Mouse (Mus musculus): ENCODE measurements around the gene Bcl11b. TPM values are rescaled to one million over a fixed set of nuclear protein-coding genes. Genes with fewer than 3 reads are reported as not detected.

Bcl11b gene
- total RNA-seq, 1 experiment from 2014 or later: not detected

- no peak for ATAC-seq (replicated peaks; ENCODE audit: low read depth, poor library complexity, severe bottlenecking)
Observed at GRCm38 (mm10) chr12:107916008-107916407, 87.4 kb downstream of the Bcl11b start.

DNA sequence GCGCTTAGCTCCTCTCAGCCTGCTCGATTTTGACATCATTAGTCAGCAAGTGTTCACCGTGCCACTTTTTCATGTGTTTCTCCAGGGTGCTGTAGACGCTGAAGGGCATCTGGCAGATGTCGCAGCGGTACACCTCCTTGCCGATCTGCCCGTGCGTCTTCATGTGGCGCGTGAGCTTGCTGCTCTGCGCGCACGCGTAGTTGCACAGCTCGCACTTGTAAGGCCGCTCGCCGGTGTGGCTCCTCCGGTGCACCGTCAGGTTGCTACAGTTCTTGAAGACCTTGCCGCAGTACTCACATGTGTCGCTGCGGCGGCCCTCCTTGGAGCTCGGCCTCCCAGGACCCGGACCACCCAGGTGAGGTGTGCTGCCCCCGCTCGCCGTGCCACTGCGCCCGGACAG lies 88.0 kb downstream of the Bcl11b start:
- no peak for ATAC-seq (replicated peaks; ENCODE audit: low read depth, poor library complexity, severe bottlenecking)

DNA sequence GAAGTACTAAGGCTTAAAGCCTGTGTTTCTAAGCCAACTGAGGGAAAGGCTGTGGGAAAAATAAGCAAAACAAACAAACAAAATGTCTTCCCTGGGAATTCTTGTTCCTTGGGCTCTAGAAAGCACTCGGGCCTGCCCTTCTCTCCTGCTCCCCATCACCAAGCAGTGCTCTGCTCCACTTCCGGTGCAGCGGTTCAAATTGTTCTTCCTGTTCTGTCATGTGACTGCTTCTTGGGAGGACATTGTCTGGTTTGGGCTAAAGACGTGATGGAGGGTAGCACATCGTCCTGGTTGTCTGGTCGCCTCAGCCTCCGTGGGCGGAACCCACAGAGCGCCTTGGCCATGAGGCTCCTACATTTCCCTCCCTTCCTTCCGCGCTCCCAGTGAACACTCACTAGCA lies 94.6 kb downstream of the Bcl11b start:
- ATAC-seq (replicated peaks; ENCODE audit: low read depth, poor library complexity, severe bottlenecking): no peak

DNA sequence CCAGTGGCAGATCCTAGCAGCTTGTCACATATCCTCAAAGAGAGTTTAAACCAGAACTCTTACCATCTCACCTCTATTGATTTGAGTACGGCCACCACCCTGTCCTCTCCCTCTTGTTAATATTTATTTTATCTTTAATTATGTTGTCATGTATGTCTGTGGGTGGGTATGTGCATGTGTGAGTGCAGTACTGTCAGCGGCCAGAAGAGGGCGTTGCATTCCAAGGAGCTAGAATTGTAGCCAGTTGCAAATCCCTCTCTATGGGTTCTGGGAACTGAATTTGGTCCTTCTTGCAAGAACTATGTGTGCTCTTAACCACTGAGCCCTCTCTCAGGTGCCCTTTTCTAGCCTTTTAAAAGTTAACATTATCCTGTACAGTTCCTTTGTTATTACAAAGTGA lies 98.1 kb downstream of the Bcl11b start:
- no peak for ATAC-seq (replicated peaks; ENCODE audit: low read depth, poor library complexity, severe bottlenecking)

DNA sequence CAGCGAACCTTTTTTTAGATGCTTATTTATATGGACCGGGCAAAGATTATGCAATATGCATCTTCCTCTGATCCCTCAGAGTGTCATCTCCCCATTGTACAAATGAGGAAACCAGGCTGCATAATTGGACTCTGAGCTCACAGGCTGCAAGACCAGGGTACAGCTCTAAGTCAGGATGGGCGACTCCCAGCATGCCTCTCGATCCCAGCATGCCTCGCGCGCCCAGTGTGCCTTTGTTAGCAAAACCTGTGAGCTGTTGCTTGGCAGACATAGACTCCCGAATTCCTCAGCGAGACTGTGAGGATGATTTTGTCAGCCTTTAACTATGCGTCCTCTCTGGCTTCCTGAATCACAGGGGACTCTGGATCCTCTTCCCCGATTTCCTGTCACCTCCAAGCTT lies 98.9 kb downstream of the Bcl11b start:
- no peak for ATAC-seq (replicated peaks; ENCODE audit: low read depth, poor library complexity, severe bottlenecking)

- ATAC-seq (replicated peaks; ENCODE audit: low read depth, poor library complexity, severe bottlenecking): no peak
Observed at GRCm38 (mm10) chr12:107903949-107904348, 99.5 kb downstream of the Bcl11b start.

GRCm38 (mm10) chr12:107891449-107891848 lies 112.0 kb downstream of the Bcl11b start:
- ATAC-seq (replicated peaks; ENCODE audit: low read depth, poor library complexity, severe bottlenecking): no peak

DNA sequence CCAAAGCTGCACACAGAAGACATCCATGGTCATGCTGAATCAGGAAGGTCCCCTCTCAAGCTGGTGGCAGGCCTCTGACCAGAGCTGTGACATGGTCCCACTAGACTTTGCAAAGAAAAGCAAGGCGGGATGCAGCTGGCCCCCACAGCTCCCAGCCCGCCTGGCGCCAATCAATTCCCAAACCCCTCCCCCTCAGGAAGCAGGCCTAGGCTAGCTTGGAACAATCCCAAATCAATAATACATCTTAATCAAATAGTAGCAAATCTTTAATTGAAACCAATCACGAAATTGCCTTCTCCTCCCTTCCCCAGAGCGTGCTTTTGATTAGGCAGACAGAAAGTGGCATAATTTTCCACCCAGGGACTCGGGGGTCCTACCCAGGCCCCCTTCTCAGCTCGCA lies 113.1 kb downstream of the Bcl11b start:
- ATAC-seq (replicated peaks; ENCODE audit: low read depth, poor library complexity, severe bottlenecking): no peak

DNA sequence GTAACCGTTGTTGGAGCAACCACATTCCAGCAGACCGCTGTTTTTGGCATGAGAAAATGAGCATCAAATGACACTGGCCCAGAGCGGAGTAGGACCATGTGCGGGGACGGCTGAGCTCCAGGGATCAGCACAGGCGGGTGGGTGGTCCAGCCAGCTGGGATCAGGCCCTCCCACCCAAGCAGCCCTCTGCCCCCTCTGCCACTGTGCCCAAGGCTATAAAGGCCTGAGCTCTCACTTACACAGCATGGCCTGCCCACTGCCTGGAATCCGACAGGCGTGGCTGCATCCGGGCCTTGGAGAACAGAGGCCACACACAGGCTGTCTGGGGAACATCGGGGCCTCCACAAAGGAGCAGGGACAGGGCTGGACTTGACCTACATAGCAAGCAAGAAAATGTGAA lies 113.6 kb downstream of the Bcl11b start:
- no peak for ATAC-seq (replicated peaks; ENCODE audit: low read depth, poor library complexity, severe bottlenecking)

GRCm38 (mm10) chr12:107888646-107889045 lies 114.8 kb downstream of the Bcl11b start:
- ATAC-seq (replicated peaks; ENCODE audit: low read depth, poor library complexity, severe bottlenecking): no peak

DNA sequence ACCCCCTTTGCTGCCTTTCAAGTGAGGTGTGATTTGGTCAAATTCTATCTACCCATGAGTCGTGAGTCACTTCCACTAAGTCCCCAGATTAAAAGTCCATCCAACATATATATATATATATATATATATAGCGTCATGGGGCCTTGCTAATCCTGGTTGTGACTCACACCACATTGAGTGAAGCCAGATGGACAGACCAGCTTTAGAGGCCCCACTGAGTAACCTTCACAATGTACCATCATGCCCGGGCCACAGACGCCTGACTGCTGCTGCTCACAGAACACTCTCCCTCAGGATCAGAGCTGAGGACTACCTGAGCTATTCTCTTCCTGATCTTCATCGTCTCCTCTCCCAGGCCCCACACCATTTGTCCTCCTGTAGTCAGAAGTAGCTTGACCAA lies 115.4 kb downstream of the Bcl11b start:
- ATAC-seq (replicated peaks; ENCODE audit: low read depth, poor library complexity, severe bottlenecking): no peak

- ATAC-seq (replicated peaks; ENCODE audit: low read depth, poor library complexity, severe bottlenecking): no peak
Observed at GRCm38 (mm10) chr12:107887621-107888020, 115.8 kb downstream of the Bcl11b start.

GRCm38 (mm10) chr12:107884330-107885065 lies 118.9 kb downstream of the Bcl11b start:
- no peak for ATAC-seq (replicated peaks; ENCODE audit: low read depth, poor library complexity, severe bottlenecking)

DNA sequence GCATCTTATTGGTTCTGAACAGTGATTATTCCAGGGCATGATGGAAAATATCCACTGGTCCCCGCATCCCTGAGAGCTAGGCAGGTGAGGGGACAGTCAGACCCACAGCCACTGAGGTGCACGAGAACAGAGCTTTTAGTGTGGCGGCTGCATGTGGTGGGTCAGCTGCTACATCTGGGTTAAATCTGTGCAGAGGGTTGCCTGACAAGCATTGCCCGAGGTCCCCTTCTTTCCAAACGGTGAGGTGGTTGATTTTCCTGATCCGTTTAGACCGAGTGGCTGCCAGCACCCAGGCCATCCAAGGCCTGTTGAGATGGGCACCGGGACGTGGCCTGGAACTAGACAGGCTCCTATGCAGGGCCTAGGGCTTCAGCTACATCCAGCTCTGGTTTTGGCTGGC lies 121.7 kb downstream of the Bcl11b start:
- no peak for ATAC-seq (replicated peaks; ENCODE audit: low read depth, poor library complexity, severe bottlenecking)

GRCm38 (mm10) chr12:107880748-107881147 lies 122.7 kb downstream of the Bcl11b start:
- ATAC-seq (replicated peaks; ENCODE audit: low read depth, poor library complexity, severe bottlenecking): no peak

DNA sequence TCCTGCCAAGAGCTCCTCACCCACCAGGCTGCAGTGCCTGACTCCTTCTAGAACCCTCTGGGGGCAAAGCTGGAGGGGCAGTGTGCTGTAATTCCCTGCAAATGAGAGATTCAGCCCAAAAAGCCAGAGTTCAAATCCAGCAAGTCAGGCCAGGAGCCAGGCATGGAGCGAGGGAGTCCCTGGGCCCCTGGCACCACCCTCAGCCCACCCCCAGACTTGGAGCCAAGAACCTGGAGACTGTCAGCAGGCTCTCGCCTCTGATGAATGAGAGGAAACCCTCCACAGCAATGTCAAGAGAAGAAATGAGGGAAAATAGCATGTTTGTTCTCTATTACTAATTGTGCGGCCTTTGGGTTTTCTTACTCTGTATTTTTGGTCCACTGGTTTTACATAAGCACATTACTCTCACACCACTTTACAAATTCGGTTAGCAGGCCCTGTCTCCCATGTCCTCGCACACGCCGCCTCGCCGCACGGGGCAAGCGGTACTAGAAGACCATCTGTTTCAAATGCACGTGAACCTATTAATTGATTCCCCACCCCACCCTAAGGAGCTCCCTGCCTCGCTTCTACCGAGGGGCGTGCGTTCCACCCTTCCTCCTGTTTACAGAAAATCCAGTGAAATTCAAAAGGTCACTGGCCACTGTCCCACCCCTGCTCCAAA lies 124.2 kb downstream of the Bcl11b start:
- ATAC-seq (replicated peaks; ENCODE audit: low read depth, poor library complexity, severe bottlenecking): no peak

- no peak for ATAC-seq (replicated peaks; ENCODE audit: low read depth, poor library complexity, severe bottlenecking)
Observed at GRCm38 (mm10) chr12:107876237-107876636, 127.2 kb downstream of the Bcl11b start.

GRCm38 (mm10) chr12:107874467-107875142 lies 128.8 kb downstream of the Bcl11b start:
- ATAC-seq (replicated peaks; ENCODE audit: low read depth, poor library complexity, severe bottlenecking): no peak

- ATAC-seq (replicated peaks; ENCODE audit: low read depth, poor library complexity, severe bottlenecking): no peak
Observed at GRCm38 (mm10) chr12:107869526-107870050, 133.8 kb downstream of the Bcl11b start.

DNA sequence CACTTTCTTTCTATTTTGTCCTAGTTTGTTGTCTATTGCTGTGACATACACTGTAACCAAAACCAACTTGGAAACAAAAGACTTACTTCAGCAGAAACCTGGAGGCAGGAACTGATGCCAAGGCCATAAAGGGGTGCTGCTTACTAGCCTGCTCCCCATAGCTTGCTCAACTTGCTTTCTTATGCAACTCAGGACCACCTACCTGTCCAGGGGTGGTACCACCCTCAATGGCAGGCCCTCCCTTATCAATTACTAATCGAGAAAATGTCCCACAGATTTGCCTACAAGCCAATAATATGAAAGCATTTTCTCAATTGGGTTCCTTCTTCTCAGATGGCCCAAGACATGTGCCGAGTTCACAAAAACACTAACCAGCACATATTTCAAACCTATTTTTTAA lies 135.1 kb downstream of the Bcl11b start:
- ATAC-seq (replicated peaks; ENCODE audit: low read depth, poor library complexity, severe bottlenecking): no peak

Data from common myeloid progenitor, adult 5-6 weeks (primary cell).